Mouse (Mus musculus) intestine, embryonic 14.5 days (tissue): Measurements from ENCODE around the gene Magel2. TPM values are rescaled to one million over a fixed set of nuclear protein-coding genes. Genes with fewer than 3 reads are reported as not detected.

ENCODE experiments used
- ATAC-seq: fragments of 200-750 bp; cut with Nextera tagmentation; replicated peaks from 2 replicates; pipeline ENCODE4 v1.8.0; 2017; ENCODE audit warnings: low read depth, moderate number of reproducible peaks, moderate TSS enrichment, moderate library complexity; ENCODE audit not compliant: low FRiP score, low TSS enrichment
- DNase-seq: peaks from one replicate; pipeline ENCODE4 v3.0.0-alpha.2; 2018; ENCODE audit warnings: low spot score
- H3K27ac ChIP-seq: fragments of 300-500 bp; sonication (generic); 2 replicates; pipeline ENCODE4 v1.5.1; 2014; ENCODE audit warnings: low read depth, mild to moderate bottlenecking, control low read depth
- H3K27me3 ChIP-seq: fragments of 300-500 bp; sonication (generic); replicated peaks from 2 replicates; pipeline ENCODE4 v1.6.1; 2014; ENCODE audit warnings: low read length, control low read depth; ENCODE audit not compliant: control insufficient read depth, insufficient read depth
- H3K36me3 ChIP-seq: fragments of 300-500 bp; sonication (generic); 2 replicates; pipeline ENCODE4 v1.6.1; 2014; ENCODE audit warnings: low read length, control low read depth; ENCODE audit not compliant: control insufficient read depth, insufficient read depth
- H3K4me1 ChIP-seq: fragments of 300-500 bp; sonication (generic); replicated peaks from 2 replicates; pipeline ENCODE4 v1.6.1; 2014; ENCODE audit warnings: low read length, control low read depth, mixed read lengths; ENCODE audit not compliant: control insufficient read depth, insufficient read depth
- H3K4me2 ChIP-seq: fragments of 300-500 bp; sonication (generic); 2 replicates; pipeline ENCODE4 v1.6.1; 2014; ENCODE audit warnings: low read length
- H3K4me3 ChIP-seq: fragments of 300-500 bp; sonication (generic); 2 replicates; pipeline ENCODE4 v1.5.1; 2014; ENCODE audit warnings: low read depth, low read length, control low read depth, mixed read lengths
- H3K9ac ChIP-seq: fragments of 300-500 bp; sonication (generic); 2 replicates; pipeline ENCODE4 v1.6.1; 2014; ENCODE audit warnings: mild to moderate bottlenecking, low read length
- H3K9me3 ChIP-seq: fragments of 300-500 bp; sonication (generic); 2 replicates; pipeline ENCODE4 v1.6.1; 2016; ENCODE audit warnings: low read length, control low read depth; ENCODE audit not compliant: control insufficient read depth
- WGBS: fragments of 180-500 bp; shearing (Covaris S2); extraction: QIAGEN DNeasy Blood & Tissue Kit; methylation state at CpG from one replicate; pipeline ENCODE4 v1.1.7; 2014; 5-methylcytosine and 5-hydroxymethylcytosine counted together
- polyA plus RNA-seq: library from polyadenylated mRNA; unstranded; fragments of >200 nt; fragmentation: Nextera tagmentation; extraction: Ambion mirVana; gene quantifications from 2 replicates; pipeline ENCODE4 v1.2.1, GENCODE M21; 2014

The Magel2 gene
- polyA plus RNA-seq, 1 experiment from 2014 or later: 0.83 TPM

DNA sequence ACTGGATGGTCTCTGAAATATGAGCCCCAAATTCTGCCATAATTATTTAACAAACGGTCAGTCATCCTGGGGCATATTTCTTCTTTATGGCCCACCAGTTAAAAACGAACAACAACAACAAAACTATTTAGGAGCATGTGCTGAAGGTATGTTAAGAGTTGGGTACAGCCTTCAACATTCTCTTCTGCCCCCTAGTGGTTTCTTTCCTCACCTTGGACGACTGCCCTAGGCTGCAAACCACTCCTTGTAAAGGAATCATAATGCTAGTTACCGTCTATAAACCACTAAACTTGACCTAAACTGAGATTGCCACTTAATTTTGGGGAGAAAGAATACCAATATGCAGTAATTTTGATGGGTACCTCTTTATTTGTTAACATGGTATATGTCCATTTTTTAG, 1.2 kb upstream of the Magel2 start:
- Histone ChIP-seq H3K36me3 (no peaks in the 10 kb centered on the region), H3K9ac (no peak overlapping the region), H3K4me3 (no peak overlapping the region), H3K27ac (no peak overlapping the region), H3K4me1 (no peaks in the 10 kb centered on the region), H3K27me3 (no peaks in the 10 kb centered on the region), H3K9me3 (no peaks in the 10 kb centered on the region), H3K4me2 (no peak overlapping the region; the same call in 1 of the 2 replicates)
- no peak for ATAC-seq
- WGBS: 31% methylated on average over 4 of the region's 4 CpGs
- DNase-seq: no peak

DNA sequence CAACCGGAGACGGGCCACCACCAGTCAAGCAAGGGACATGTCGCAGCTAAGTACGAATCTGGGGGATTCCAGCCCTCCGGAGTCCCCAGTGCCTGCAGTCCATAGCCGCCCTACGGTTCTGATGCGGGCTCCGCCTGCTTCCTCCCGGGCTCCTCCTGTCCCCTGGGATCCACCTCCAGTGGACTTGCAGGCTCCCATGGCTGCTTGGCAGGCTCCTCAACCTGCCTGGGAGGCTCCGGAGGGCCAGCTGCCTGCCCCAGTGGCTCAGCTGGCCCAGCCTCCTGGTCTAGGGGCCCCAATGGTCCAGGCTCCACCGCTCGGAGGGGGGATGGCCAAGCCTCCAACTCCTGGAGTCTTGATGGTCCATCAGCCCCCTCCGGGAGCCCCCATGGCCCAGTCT, 503 bp downstream of the Magel2 start:
- peak overlapping the region; percentile 42 for H3K4me3 ChIP-seq
- ATAC-seq (peak; percentile 63; the same call in 1 of the 2 replicates), DNase-seq (no peak)
- H3K27ac ChIP-seq: no peak overlapping the region
- 24% methylated on average over 14 of the region's 14 CpGs for WGBS
- 0 out of 2 replicates have a peak, but pooled peaks cover 2% of the 10 kb centered on the region for H3K9me3 ChIP-seq
- no peaks in the 10 kb centered on the region for H3K27me3 ChIP-seq
- no peaks in the 10 kb centered on the region for H3K4me1 ChIP-seq
- H3K4me2 ChIP-seq: peak overlapping the region; percentile 51
- H3K9ac ChIP-seq: peak overlapping the region; percentile 35
- H3K36me3 ChIP-seq: no peaks in the 10 kb centered on the region

DNA sequence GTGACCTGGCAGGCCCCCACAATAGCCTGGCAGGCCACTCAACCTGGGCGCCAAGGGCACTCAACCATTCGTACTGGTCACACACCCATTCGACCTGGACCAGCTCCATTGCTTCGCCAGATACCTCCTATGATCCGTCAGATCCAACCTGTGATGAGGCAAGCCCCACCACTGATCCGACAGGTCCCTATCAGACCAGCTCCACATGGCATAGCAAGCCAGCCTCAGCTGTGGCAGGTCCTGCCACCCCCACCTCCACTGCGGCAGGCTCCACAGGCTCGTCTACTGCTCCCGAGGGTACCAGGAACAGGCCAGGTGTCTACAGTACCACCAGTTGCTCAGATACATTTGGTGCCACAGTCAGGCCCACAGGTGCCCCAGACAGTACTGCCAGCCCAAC, 1.7 kb downstream of the Magel2 start:
- no peaks in the 10 kb centered on the region for H3K4me1 ChIP-seq
- no peak overlapping the region for H3K27ac ChIP-seq
- 95% methylated on average over 9 of the region's 9 CpGs for WGBS
- no peak overlapping the region for H3K4me2 ChIP-seq
- 0 out of 2 replicates have a peak, but pooled peaks cover 2% of the 10 kb centered on the region for H3K9me3 ChIP-seq
- H3K9ac ChIP-seq: no peak overlapping the region
- ATAC-seq (no peak), DNase-seq (no peak)
- no peak overlapping the region for H3K4me3 ChIP-seq
- no peaks in the 10 kb centered on the region for H3K27me3 ChIP-seq
- no peaks in the 10 kb centered on the region for H3K36me3 ChIP-seq

DNA sequence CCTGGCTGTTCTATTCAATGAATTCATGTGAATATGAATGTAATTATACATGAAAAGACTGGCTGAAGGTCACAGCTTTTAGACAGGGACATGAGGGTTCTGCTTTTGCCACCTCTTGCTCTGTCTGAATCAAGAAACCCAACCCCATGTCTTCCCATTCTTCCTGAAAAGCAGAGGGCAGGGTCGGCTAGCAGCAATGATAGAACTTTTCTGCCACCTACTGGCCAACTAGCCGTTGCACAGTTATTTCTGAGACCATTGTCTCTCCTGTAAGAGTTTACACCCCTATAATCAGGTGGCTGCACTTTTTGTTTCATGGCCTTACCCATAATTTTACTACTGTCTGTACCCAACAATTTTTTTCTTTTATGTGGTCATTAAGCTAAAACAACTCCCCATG, 5.6 kb downstream of the Magel2 start:
- ATAC-seq (no peak), DNase-seq (no peak)
- H3K9ac ChIP-seq: no peak overlapping the region
- H3K4me1 ChIP-seq: no peaks in the 10 kb centered on the region
- H3K9me3 ChIP-seq: 0 out of 2 replicates have a peak, but pooled peaks cover 2% of the 10 kb centered on the region
- no peaks in the 10 kb centered on the region for H3K36me3 ChIP-seq
- H3K27ac ChIP-seq: no peak overlapping the region
- H3K4me3 ChIP-seq: no peak overlapping the region
- H3K4me2 ChIP-seq: no peak overlapping the region
- no peaks in the 10 kb centered on the region for H3K27me3 ChIP-seq
- 9% methylated on average over 2 of the region's 2 CpGs for WGBS

DNA sequence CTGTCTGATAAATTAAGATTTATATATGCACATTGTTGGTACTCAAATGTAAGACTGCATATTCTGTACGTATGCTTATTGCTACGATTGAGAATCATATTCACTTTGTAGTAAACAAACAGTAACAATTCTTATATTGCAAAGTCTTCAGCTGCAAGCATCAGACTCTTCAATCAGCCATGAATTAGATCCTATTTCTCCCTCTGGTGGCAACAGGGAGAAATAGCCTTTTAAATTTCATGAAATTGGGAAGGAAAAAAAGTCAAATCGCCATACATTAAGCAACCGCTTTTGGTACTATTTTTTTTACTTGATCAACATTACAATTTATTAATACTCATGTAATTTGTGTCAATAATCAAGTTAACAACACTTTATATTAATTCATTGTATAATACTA, 11.5 kb downstream of the Magel2 start:
- ATAC-seq (no peak), DNase-seq (no peak)
- no peaks in the 10 kb centered on the region for H3K36me3 ChIP-seq
- H3K4me3 ChIP-seq: no peak overlapping the region
- WGBS: 48% methylated on average over 4 of the region's 4 CpGs
- no peaks in the 10 kb centered on the region for H3K9me3 ChIP-seq
- H3K4me2 ChIP-seq: no peak overlapping the region
- H3K27ac ChIP-seq: no peak overlapping the region
- no peak overlapping the region for H3K9ac ChIP-seq
- no peaks in the 10 kb centered on the region for H3K4me1 ChIP-seq
- no peaks in the 10 kb centered on the region for H3K27me3 ChIP-seq

DNA sequence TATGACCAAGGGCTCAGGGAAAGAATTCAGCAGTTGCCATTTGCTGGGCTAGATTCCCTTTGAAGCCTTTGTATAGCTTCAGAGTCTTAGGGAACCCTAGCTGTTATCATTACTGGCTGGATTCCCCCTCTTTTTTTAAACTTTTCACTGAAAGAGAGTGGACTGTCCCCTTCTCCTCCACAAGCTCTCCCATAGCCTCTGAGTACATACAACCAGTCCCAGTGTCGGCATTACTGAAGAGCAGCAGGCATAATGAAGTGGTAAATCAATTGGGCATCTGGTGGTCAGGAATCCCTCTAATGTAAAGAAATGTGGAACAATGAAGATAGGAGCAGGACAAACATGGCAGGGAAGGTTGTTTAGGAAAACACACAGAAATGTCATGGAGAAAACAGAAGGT, 15.4 kb downstream of the Magel2 start:
- Histone ChIP-seq H3K4me1 (no peaks in the 10 kb centered on the region), H3K27ac (no peak overlapping the region), H3K9me3 (no peaks in the 10 kb centered on the region), H3K9ac (no peak overlapping the region), H3K4me2 (no peak overlapping the region), H3K36me3 (no peaks in the 10 kb centered on the region), H3K27me3 (no peaks in the 10 kb centered on the region), H3K4me3 (no peak overlapping the region)
- ATAC-seq (no peak), DNase-seq (no peak)
- WGBS: 56% methylated on average over 1 of the region's 1 CpGs

DNA sequence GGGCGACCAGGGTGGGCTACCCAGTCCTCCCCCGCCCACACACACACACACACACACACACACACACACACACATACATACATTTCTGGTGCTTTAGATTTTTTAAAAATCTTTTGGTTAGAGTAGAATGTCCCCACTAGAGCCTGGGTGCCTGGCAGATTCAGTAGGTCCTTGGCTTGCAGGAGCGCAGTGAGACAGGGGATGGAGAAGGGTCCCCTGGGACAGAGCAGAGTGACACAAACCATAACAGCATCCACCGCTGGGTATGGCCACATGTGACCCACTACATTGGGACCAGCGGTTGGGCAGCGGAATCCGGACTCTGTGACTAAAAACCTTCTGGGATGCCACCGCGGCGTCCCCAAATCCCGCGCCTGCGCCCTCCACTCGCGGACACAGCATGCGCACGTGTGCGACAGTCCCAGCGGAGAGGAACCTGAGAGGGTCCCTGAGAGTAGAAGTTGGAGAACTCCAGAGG, 29.8 kb downstream of the Magel2 start:
- ATAC-seq: no peak
- Histone ChIP-seq H3K9ac (no peak overlapping the region), H3K4me2 (peak overlapping the region; percentile 31), H3K36me3 (no peaks in the 10 kb centered on the region), H3K9me3 (no peaks in the 10 kb centered on the region), H3K4me1 (no peaks in the 10 kb centered on the region), H3K27ac (no peak overlapping the region), H3K27me3 (0 out of 2 replicates have a peak, but pooled peaks cover 3% of the 10 kb centered on the region), H3K4me3 (0 out of 2 replicates have a peak overlapping the region, but pooled peaks have one; percentile 4)
- WGBS: 49% methylated on average over 19 of the region's 19 CpGs
- DNase-seq: peak; percentile 48

DNA sequence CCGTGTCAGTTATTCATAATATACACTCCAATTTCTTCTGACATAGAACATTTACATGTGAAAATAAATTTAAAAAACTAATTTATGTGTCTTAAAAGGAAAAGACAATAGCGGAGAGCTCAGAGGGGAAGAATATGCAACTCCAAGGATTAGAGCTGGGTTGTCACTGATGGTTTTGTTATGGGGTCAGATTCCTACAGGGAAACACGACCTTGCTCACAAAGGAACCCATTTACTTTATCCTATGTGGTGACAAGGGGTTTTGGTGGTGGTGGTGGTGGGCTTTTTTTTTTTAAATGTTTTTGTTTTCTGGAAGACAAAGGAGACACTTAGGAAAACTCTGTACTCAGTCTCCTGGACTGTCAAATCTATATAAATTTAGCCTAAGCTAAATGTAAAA, 31.0 kb downstream of the Magel2 start:
- H3K4me3 ChIP-seq: no peak overlapping the region
- 55% methylated on average over 3 of the region's 3 CpGs for WGBS
- no peak overlapping the region for H3K27ac ChIP-seq
- H3K36me3 ChIP-seq: no peaks in the 10 kb centered on the region
- DNase-seq: no peak
- 0 out of 2 replicates have a peak, but pooled peaks cover 3% of the 10 kb centered on the region for H3K27me3 ChIP-seq
- no peak overlapping the region for H3K4me2 ChIP-seq
- no peak for ATAC-seq
- H3K9ac ChIP-seq: no peak overlapping the region
- no peaks in the 10 kb centered on the region for H3K9me3 ChIP-seq
- no peaks in the 10 kb centered on the region for H3K4me1 ChIP-seq

DNA sequence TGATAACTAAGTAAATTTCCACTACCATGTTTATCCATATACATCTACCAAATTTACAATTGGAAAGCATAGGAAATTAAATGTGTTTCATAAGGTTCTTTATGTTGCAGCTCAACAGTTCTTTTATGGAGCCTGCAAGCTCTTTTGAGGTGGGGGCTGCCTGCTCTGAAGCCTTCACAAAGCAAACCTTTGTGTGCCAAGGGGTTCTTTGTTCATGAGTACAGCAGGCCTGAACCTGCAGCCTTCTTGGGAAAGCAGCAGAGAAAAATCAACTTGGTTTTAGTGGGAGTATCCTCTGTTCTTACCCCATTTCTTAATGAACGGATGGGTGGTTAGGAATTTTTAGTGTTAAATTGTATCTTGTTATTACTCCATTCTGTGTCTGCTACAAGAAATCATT, 38.4 kb downstream of the Magel2 start:
- DNase-seq (no peak), ATAC-seq (no peak)
- 0 out of 2 replicates have a peak, but pooled peaks cover 7% of the 10 kb centered on the region for H3K4me1 ChIP-seq
- 0 out of 2 replicates have a peak, but pooled peaks cover 10% of the 10 kb centered on the region for H3K9me3 ChIP-seq
- no peak overlapping the region for H3K27ac ChIP-seq
- no peak overlapping the region for H3K4me2 ChIP-seq
- 74% methylated on average over 1 of the region's 1 CpGs for WGBS
- H3K4me3 ChIP-seq: no peak overlapping the region
- H3K9ac ChIP-seq: no peak overlapping the region
- H3K27me3 ChIP-seq: no peaks in the 10 kb centered on the region
- H3K36me3 ChIP-seq: no peaks in the 10 kb centered on the region
